Mouse (Mus musculus) fibroblast of lung, adult 2 months (primary cell): ENCODE measurements at regions not wholly inside any gene's neighbourhood (a gene's known extent, or its start where the extent isn't known, plus 50 kb on each side); places are given as distances from the start of the nearest gene placed in this dataset.
"Not testable (repeated sequence)": the region's sequence is repeated elsewhere in the genome, so short reads cannot be mapped to it uniquely, and the experiment has no call there.

Experiments
- DNase-seq: peaks from one replicate; pipeline ENCODE4 v3.0.0-alpha.2; 2011; ENCODE audit warnings: low read depth

DNA sequence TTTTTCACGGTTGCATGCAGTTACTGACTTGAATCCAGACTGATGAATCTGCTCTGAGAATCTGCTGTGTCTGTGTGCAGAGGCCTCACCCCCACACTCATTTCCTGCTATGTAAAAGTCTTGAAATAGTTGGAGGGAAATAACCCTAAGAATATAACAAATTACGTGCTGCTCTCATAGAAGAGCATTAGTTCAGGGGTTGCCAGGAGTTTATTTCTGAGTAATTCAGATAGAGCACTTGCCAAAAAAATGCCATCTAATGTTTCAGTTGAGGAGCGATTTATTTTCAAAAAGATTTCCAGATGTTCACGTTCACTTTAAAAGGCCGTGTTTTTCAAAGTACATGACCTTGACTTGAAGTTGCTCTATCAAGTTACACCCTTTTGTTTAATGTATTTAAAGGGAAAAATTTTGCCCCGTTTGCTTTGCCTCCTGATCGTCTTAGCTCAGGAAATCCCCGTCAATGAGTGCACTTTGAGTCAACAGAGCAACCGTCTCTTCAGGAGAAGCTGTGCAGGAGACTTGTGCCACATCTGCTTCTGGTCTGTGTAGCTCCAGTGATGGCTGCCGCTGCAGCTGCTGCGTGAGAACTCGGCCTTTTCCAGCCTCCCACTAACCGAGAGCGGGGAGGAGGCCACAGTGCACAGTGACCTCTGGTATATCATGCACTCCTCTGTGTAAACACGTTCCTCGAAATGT lies 50.9 kb upstream of the Sec61g start:
- DNase-seq = peak; percentile 68

GRCm38 (mm10) chr11:16561727-16562126 lies 53.4 kb upstream of the Sec61g start:
- DNase-seq = no peak

- no peak for DNase-seq
These were observed 80.9 kb upstream of the Sec61g start for GRCm38 (mm10) chr11:16589085-16589680.

GRCm38 (mm10) chr11:16590541-16590940 lies 82.3 kb upstream of the Sec61g start:
- DNase-seq = no peak

- peak; percentile 80 for DNase-seq
These were observed 83.2 kb upstream of the Sec61g start for GRCm38 (mm10) chr11:16591471-16591921.

- no peak for DNase-seq
These were observed 83.7 kb upstream of the Sec61g start for GRCm38 (mm10) chr11:16592006-16592405.

GRCm38 (mm10) chr11:16592766-16593165 lies 84.5 kb upstream of the Sec61g start:
- DNase-seq = no peak

DNA sequence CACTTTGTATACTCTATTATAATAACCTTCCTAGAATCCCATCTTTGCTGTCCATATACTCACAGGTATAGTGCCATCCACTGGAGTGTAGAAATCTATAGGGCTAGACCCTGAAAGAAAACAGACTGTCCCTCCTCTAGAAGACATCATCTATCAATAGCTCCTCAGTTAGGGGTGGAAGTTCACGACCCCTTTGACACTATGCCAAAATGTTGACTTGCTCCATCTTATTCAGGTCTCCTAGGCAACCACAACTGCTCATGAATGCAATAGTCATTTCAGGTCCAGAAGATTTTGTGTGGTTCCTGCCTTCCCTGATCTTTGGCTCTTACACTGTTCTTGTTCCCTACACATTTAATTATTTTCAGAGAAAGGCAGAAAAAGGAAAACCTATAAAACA lies 86.5 kb upstream of the Sec61g start:
- no peak for DNase-seq

DNA sequence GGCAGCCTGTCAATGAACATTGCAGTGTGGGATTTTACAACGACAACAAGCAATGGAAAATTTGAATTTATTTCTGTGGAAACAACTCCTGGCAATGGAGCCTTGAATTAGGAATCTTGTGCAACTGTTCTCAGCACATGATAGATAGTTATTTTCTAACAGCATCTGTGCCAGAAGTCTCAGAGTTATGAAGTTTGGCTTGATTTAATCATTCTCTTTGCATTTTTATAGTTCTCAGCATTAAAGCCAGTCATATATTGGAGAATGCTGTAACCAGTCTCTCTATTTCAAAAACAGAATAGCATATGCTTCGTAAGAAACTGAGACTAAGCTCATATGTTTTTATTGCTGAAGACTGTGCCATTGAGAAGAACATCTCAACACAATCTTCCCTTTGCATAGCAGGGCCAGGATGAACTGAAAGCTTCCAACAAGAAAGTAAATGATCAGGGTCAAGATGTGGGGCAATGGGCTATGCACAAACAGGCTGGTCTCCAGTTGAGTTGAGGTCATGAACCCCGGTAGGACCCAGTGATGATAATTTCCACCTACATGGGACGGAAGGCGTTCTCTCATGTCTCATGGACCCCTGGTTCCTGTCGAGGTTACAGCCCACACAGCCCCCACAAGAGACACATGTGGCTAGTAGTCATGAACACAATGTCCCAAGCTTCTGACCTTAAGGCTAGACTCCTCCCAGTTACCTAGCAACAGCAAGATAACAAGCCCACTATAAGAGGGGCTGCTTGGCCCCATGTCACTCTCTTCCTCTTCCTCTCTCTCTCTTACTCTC lies 89.0 kb upstream of the Sec61g start:
- DNase-seq = no peak

- DNase-seq = no peak
These were observed 94.7 kb upstream of the Sec61g start for GRCm38 (mm10) chr11:16602947-16603346.

DNA sequence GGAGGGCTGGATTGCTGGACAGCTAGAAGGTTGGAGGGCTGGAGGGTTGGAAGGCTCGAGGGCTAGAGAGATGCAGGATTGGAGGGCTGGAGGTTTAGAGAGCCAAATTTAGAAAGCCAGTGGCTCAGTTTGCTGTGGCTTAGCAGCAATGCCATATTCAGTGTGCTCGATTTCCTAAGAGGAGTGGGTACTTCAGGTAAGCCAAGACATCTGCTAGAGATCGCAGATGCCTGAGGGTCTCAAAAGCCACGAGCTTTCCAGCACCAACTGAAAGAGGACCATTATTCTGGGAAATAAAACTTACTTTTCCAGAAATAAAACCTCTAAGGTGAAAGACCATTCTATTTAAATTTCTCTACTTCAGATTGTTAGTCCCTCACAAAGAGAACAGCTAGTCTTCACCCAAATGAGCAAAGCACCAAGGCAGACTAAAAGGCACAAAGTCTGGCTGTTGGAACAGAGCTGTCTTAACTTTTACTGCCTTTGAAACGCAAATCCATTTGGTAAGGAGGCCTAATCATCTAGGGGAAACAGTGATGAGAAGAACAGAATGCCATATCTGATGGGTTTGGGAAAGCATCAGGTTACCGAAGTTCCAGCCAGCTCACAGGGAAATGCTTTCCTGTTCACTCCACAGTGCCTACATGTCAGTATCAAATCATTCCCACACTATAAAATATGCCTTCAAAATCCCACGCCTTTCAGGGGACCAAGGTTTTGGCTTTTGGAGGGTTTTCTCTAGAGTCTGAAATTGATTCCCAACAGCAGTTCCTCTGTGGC lies 98.3 kb upstream of the Sec61g start:
- peak; percentile 74 for DNase-seq

DNA sequence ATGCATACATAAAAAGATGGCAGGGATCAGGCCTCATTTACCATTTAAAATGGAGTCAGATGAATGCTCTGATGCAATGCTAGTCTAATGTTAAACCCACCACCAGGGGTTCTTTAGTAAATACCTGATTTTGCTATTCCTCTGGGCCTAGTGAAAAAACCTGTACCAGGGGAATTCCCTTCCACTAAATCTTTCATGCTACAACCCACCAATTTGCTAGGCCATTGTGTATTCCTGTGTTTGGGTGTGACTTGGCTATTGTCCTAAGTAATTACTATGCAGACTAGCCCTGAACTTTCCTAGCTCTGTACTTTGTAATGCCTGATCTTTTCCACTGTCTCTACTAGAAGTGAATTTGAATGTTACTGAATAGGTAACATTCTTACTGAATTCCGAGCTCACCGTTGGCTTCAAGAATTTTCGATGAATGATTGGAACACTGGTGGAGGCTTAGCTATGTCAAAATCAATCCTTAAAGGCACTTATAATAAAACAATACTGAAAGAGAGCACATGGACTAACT lies 99.7 kb upstream of the Sec61g start:
- not testable (repeated sequence) for DNase-seq

DNA sequence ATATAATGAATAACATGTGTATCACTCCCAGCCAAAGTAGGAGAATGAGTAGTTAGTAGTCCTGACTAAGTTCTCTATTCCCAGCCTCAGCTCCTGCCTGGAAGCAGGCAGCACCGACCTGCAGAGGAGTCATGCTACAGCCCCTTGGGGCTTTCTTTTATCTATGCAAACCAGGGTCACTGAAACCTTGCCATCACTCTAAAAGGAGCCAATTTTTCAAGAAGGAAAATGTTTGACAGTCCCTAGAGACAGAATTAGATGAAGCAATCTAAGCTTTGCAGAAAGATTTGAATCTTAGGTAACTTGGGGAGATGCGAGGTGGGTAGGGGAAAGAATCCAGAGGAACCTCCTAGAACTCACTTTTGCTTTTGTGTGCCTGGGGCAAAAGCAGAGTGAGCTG lies 103.5 kb upstream of the Sec61g start:
- no peak for DNase-seq

GRCm38 (mm10) chr11:16612524-16612923 lies 104.2 kb upstream of the Sec61g start:
- no peak for DNase-seq

DNA sequence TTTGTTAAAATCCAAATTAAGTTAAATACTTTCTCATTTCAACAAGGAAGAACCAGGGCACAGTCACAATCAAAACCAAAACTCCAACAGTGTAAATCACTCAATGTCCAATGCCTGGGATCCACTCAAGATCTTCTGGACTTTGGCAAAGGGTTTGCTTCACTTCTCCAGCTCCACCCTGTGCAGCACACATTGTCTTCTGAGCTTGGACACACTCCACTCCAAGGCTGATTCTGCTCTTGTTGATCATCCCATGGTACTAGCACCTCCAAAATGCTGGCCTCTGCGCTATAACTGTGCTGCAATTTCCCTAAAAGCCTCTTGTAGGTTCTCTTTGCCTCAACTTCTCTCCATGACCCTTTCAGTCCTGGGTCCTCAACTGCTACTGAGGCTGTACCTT lies 111.5 kb upstream of the Sec61g start:
- no peak for DNase-seq

- DNase-seq = no peak
These were observed 115.4 kb upstream of the Sec61g start for GRCm38 (mm10) chr11:16623694-16624093.

DNA sequence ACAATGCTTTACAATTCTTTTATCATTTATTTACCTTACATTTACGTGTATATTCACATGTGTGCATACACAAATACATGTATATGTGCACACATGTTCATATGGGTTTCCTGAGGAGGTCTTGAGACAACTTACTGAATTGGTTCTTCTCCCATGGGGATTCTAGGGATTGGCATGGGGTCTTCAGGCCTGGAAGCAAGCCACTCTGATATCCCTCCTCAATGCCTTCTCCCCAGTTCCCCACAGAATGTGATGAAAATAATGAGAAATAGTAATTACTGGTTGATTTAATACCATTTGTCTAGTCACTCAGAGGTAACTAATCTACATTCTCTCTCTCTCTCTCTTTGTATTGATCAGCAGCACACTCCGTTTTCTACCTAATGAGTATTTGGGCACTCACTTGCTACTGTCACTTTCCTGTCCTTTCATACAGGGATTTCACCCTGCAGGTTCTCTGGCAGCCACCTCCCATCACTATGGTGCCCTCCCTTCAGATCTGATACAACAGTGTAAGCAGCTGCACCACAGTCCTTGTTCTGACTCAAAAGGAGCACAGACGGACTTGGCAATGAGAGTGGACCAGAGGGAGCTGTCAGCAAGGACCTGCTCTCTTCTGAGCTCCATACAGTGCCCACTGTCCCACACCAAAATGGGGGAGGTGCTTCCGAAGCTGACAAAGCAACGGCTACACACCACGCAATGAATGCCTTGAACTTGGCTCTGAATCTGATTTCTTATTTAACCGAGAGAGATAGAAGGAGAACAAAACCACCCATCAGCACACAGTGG lies 119.2 kb upstream of the Sec61g start:
- DNase-seq = no peak

DNA sequence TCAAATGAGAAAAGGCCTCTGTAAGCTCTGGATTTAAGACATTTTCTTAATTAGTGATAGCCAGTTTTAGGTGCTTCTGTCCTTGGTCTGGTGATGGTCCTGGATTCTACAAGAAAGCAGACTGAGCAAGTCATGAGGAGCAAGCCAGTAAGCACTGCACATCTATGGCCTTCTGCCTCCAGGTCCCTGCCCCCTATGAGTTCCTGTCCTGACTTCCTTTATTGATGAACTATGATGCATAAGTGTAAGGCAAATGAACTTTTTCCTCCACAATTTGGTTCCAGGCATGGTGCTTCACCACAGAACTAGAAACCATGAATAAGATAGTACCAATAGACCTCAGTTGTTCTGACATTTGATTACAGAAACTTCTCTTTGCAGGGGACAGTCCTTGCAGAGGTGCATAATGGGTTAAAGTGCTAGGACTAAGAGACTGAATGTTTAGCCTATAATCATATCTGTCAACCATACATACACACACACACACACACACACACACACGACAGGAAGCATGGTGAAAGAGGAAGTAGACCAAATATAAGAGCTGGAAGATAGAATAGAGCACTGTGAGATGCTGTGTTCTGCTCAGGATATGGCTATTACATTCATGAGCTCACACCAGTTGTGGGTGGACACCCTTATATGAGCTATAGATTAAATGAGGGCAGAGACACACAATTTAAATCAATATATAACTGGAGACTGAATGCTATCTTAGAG lies 121.3 kb upstream of the Sec61g start:
- DNase-seq = no peak

DNA sequence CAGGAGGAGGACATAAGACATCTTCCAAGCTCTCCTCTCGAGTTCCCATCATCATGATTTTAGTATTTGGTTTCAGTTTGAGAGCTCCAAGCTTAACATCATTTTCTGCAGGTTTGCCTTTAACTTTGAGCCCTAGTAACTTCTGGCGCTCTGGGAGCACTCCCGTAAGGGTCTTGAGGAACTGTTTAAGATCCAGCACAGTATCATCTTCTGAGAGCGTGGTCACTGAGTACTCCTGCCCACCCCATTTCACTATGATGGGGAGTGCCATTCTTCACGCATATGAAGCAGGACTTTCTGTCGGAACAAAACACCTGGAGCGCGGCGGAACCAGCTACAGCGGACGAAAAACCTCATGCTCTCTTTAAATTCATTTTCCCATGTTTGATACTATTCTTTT lies 116.2 kb upstream of the Egfr start:
- DNase-seq = not testable (repeated sequence)

GRCm38 (mm10) chr11:16637679-16638078 lies 114.3 kb upstream of the Egfr start:
- DNase-seq = no peak

GRCm38 (mm10) chr11:16638349-16638748 lies 113.7 kb upstream of the Egfr start:
- no peak for DNase-seq
